Mouse (Mus musculus) cerebellum, postnatal 25 days (tissue): ENCODE results near the gene Gpi1.

Experiments
- DNase-seq, 2 experiments: peaks; one replicate each; pipeline ENCODE4 v3.0.0; 2021; ENCODE audit warnings: mixed read lengths in 2 of 2

Gpi1 gene

GRCm38 (mm10) chr7:34230116-34230515, at the start of gene Gpi1:
Gene Gpi1, minus strand, starts transcription at chr7:34230336.
- peak; percentile 83 to 92 for DNase-seq

- peak in 1 of 2 experiments; percentile 14 for DNase-seq
These were observed 47.5 kb upstream of the Gpi1 start for GRCm38 (mm10) chr7:34277656-34278055.

GRCm38 (mm10) chr7:34276066-34276465, 45.9 kb upstream of the Gpi1 start:
- DNase-seq, result no peak

- no peak for DNase-seq
These were observed 42.3 kb upstream of the Gpi1 start for GRCm38 (mm10) chr7:34272465-34272864.

- DNase-seq, result no peak
These were observed 38.3 kb upstream of the Gpi1 start for GRCm38 (mm10) chr7:34268463-34268862.

- no peak for DNase-seq
These were observed 36.3 kb upstream of the Gpi1 start for GRCm38 (mm10) chr7:34266421-34266820.

GRCm38 (mm10) chr7:34265876-34266346, 35.8 kb upstream of the Gpi1 start:
- DNase-seq, result peak; percentile 64 to 81

- no peak for DNase-seq
These were observed 33.3 kb upstream of the Gpi1 start for GRCm38 (mm10) chr7:34263437-34263836.

GRCm38 (mm10) chr7:34258407-34258806, 28.3 kb upstream of the Gpi1 start:
- no peak for DNase-seq

GRCm38 (mm10) chr7:34257279-34257678, 27.1 kb upstream of the Gpi1 start:
- DNase-seq, result no peak

- no peak for DNase-seq
These were observed 25.8 kb upstream of the Gpi1 start for GRCm38 (mm10) chr7:34255916-34256315.

- no peak for DNase-seq
These were observed 25.0 kb upstream of the Gpi1 start for GRCm38 (mm10) chr7:34255137-34255536.

GRCm38 (mm10) chr7:34252030-34252429, 21.9 kb upstream of the Gpi1 start:
- DNase-seq, result no peak

GRCm38 (mm10) chr7:34250738-34251137, 20.6 kb upstream of the Gpi1 start, which contains the start of gene Gm6096:
Gene Gm6096, plus strand, starts transcription at chr7:34251038.
- no peak for DNase-seq

- no peak for DNase-seq
These were observed 16.8 kb upstream of the Gpi1 start for GRCm38 (mm10) chr7:34246870-34247499.

GRCm38 (mm10) chr7:34242176-34242575, 12.0 kb upstream of the Gpi1 start:
- peak; percentile 83 to 90 for DNase-seq

GRCm38 (mm10) chr7:34238086-34238485, 8.0 kb upstream of the Gpi1 start:
- peak; percentile 40 to 51 for DNase-seq

- DNase-seq, result no peak
These were observed 5.5 kb upstream of the Gpi1 start for GRCm38 (mm10) chr7:34235602-34236001.

GRCm38 (mm10) chr7:34234610-34235561, 4.8 kb upstream of the Gpi1 start:
- peak in 1 of 2 experiments; percentile 37 for DNase-seq

GRCm38 (mm10) chr7:34233909-34234609, 3.9 kb upstream of the Gpi1 start:
- DNase-seq, result peak; percentile 100

GRCm38 (mm10) chr7:34232785-34233725, 2.9 kb upstream of the Gpi1 start:
- no peak for DNase-seq

GRCm38 (mm10) chr7:34229691-34230111, 435 bp downstream of the Gpi1 start:
- peak; percentile 61 to 63 for DNase-seq
